Mouse (Mus musculus) hindbrain, embryonic 13.5 days (tissue): ENCODE results near the gene Pla2g2c. TPM values are rescaled to one million over a fixed set of nuclear protein-coding genes. Genes with fewer than 3 reads are reported as not detected.

Experiments
- ATAC-seq: fragments of 200-750 bp; cut with Nextera tagmentation; 2 replicates; pipeline ENCODE4 v1.8.0; 2017; ENCODE audit warnings: moderate TSS enrichment; ENCODE audit not compliant: low FRiP score
- H3K27ac ChIP-seq: fragments of 300-500 bp; sonication (generic); 2 replicates; pipeline ENCODE4 v1.5.1; 2015; ENCODE audit warnings: inconsistent platforms, mild to moderate bottlenecking, moderate library complexity
- H3K27me3 ChIP-seq: fragments of 300-500 bp; sonication (generic); 2 replicates; pipeline ENCODE4 v1.6.1; 2015; ENCODE audit warnings: mild to moderate bottlenecking, inconsistent platforms
- H3K36me3 ChIP-seq: fragments of 300-500 bp; sonication (generic); 2 replicates; pipeline ENCODE4 v1.6.1; 2015; ENCODE audit warnings: mild to moderate bottlenecking, inconsistent platforms
- H3K4me1 ChIP-seq: fragments of 300-500 bp; sonication (generic); replicated peaks from 2 replicates; pipeline ENCODE4 v1.6.1; 2015; ENCODE audit warnings: inconsistent platforms
- H3K4me2 ChIP-seq: fragments of 300-500 bp; sonication (generic); 2 replicates; pipeline ENCODE4 v1.6.1; 2015; ENCODE audit warnings: inconsistent platforms, mild to moderate bottlenecking, moderate library complexity
- H3K4me3 ChIP-seq: fragments of 300-500 bp; sonication (generic); 2 replicates; pipeline ENCODE4 v1.5.1; 2015; ENCODE audit warnings: mild to moderate bottlenecking, inconsistent platforms
- H3K9ac ChIP-seq: fragments of 300-500 bp; sonication (generic); 2 replicates; pipeline ENCODE4 v1.6.1; 2015; ENCODE audit warnings: mild to moderate bottlenecking, inconsistent platforms
- H3K9me3 ChIP-seq: fragments of 300-500 bp; sonication (generic); 2 replicates; pipeline ENCODE4 v1.6.1; 2016; ENCODE audit warnings: inconsistent platforms
- WGBS: fragments of 180-500 bp; shearing (Covaris S2); methylation state at CpG from one replicate; pipeline ENCODE4 v1.1.7; 2015; 5-methylcytosine and 5-hydroxymethylcytosine counted together
- polyA plus RNA-seq: library from polyadenylated mRNA; unstranded; fragments of >200 nt; fragmentation: Nextera tagmentation; extraction: Ambion mirVana; gene quantifications from 2 replicates; pipeline ENCODE4 v1.2.1, GENCODE M21; 2015

Gene Pla2g2c
- polyA plus RNA-seq, 1 experiment from 2014 or later, result 0.44 TPM

GRCm38 (mm10) chr4:138791452-138791851, 66.9 kb downstream of the Pla2g2c start:
- no peaks in the 10 kb centered on the region for H3K9me3 ChIP-seq
- 83% methylated on average over 6 of the region's 6 CpGs for WGBS

DNA sequence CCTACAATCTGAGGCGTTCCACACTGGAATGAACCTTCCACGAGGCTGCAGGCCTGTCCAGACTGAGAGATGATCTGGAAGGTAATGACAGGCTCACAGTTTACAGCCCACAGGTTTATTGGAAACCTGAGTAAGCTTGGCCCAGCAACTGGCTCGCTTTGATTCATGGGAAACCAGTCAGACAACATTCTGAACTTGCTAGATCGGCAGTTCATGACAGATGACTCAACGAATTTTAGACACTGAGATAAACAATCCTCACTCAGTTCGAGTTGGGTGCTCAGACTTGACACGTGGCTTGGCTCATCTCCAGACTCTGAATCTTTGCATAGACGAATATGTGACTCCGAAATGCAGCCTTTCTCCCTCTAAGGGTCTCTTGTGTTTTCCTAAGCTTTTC, 68.0 kb downstream of the Pla2g2c start:
- H3K9me3 ChIP-seq, result no peaks in the 10 kb centered on the region
- no peak overlapping the region for H3K4me3 ChIP-seq
- no peaks in the 10 kb centered on the region for H3K4me1 ChIP-seq
- H3K9ac ChIP-seq, result no peak overlapping the region
- no peaks in the 10 kb centered on the region for H3K36me3 ChIP-seq
- ATAC-seq, result no peak
- no peak overlapping the region for H3K4me2 ChIP-seq
- H3K27me3 ChIP-seq, result no peaks in the 10 kb centered on the region; the same call in 1 of the 2 replicates
- H3K27ac ChIP-seq, result no peak overlapping the region
- 79% methylated on average over 9 of the region's 9 CpGs for WGBS

More at GRCm38 (mm10) chr4:138791452-138791851, 66.9 kb downstream of the Pla2g2c start:
- Histone ChIP-seq H3K4me1 (no peaks in the 10 kb centered on the region), H3K4me3 (no peak overlapping the region), H3K27ac (no peak overlapping the region), H3K9ac (no peak overlapping the region), H3K27me3 (no peaks in the 10 kb centered on the region; the same call in 1 of the 2 replicates), H3K36me3 (no peaks in the 10 kb centered on the region), H3K4me2 (no peak overlapping the region)
- ATAC-seq, result no peak

DNA sequence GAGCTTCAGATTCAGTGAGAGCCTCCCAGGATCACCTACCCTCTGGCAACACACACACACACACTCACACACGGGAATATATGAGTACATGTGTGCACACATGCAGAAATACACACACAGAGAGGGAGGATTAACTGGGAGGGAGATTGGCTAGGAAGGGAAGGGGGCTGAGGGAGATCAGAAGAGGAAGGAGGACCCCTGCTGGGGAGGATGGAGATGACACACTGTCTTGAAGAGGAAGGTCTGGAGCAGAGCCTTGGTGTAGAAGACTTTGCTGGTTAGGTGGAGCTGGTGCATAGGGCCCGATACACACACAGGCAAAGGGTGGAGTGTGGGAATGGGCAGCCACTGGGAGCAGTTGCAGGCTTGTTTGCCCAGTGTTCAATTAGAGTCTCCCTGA, 68.7 kb downstream of the Pla2g2c start:
- no peak overlapping the region for H3K4me3 ChIP-seq
- H3K27me3 ChIP-seq, result no peaks in the 10 kb centered on the region; the same call in 1 of the 2 replicates
- H3K9me3 ChIP-seq, result no peaks in the 10 kb centered on the region
- H3K36me3 ChIP-seq, result no peaks in the 10 kb centered on the region
- H3K4me1 ChIP-seq, result no peaks in the 10 kb centered on the region
- no peak overlapping the region for H3K9ac ChIP-seq
- WGBS, result 59% methylated on average over 2 of the region's 2 CpGs
- no peak overlapping the region for H3K27ac ChIP-seq
- H3K4me2 ChIP-seq, result no peak overlapping the region
- ATAC-seq, result no peak

- Histone ChIP-seq H3K27me3 (no peaks in the 10 kb centered on the region; the same call in 1 of the 2 replicates), H3K9ac (no peak overlapping the region), H3K4me2 (no peak overlapping the region), H3K36me3 (no peaks in the 10 kb centered on the region), H3K4me1 (no peaks in the 10 kb centered on the region), H3K4me3 (no peak overlapping the region), H3K9me3 (no peaks in the 10 kb centered on the region), H3K27ac (no peak overlapping the region)
- 89% methylated on average over 6 of the region's 6 CpGs for WGBS
- ATAC-seq, result no peak
Measured at GRCm38 (mm10) chr4:138794344-138794743, 69.8 kb downstream of the Pla2g2c start.

Other genes with a start within 250 kb of the Pla2g2c start
- gene Vwa5b1, start 88.9 kb upstream of the Pla2g2c start, polyA plus RNA-seq, result 1.3 TPM in 2 replicates
- gene Ubxn10, start 12.4 kb downstream of the Pla2g2c start, polyA plus RNA-seq, result 3.8 and 4.1 TPM in 2 replicates
- 0.06 and 0.13 TPM in 2 replicates for gene Pla2g2f, start 32.8 kb downstream of the Pla2g2c start, polyA plus RNA-seq
- gene Pla2g2d, start 50.9 kb downstream of the Pla2g2c start, polyA plus RNA-seq, result 0.90 and 1.8 TPM in 2 replicates
- 0.25 and 0.49 TPM in 2 replicates for gene Pla2g5, start 138.7 kb downstream of the Pla2g2c start, polyA plus RNA-seq
- not detected in 2 replicates for gene Gm13030, start 149.2 kb downstream of the Pla2g2c start, polyA plus RNA-seq
- gene Pla2g2e, start 153.2 kb downstream of the Pla2g2c start, polyA plus RNA-seq, result not detected in 2 replicates
- gene Otud3, start 189.2 kb downstream of the Pla2g2c start, polyA plus RNA-seq, result 2.5 and 3.5 TPM in 2 replicates
- not detected in 2 replicates for gene Rnf186, start 242.3 kb downstream of the Pla2g2c start, polyA plus RNA-seq
- gene Tmco4, start 248.1 kb downstream of the Pla2g2c start, polyA plus RNA-seq, result 0.89 and 1.3 TPM in 2 replicates